Mouse (Mus musculus) heart, postnatal 14 days (tissue): ENCODE data around the gene Slc6a5. TPM values are rescaled to one million over a fixed set of nuclear protein-coding genes. Genes with fewer than 3 reads are reported as not detected.

Source experiments
- DNase-seq, 2 experiments: peaks; one replicate each; pipeline ENCODE4 v3.0.0; 2021 to 2022
- intact Hi-C: fragments of 180-260 bp; cut with DNase I; formaldehyde crosslinking; loops from one replicate; pipeline ENCODE4 v1.15.1; 2025
- long read RNA-seq, 2 experiments: library from polyadenylated mRNA; stranded (forward); transcript quantifications; one replicate each; pipeline ENCODE4 v2.0.0; 2021
- total RNA-seq, 2 experiments: library from RNA; stranded (reverse); gene quantifications; 2 replicates each; pipeline ENCODE4 v1.2.3; 2021

Gene Slc6a5
- not detected for total RNA-seq
- long read RNA-seq, experiment 1 = 0 reads
- long read RNA-seq, experiment 2 = 0 reads

DNA sequence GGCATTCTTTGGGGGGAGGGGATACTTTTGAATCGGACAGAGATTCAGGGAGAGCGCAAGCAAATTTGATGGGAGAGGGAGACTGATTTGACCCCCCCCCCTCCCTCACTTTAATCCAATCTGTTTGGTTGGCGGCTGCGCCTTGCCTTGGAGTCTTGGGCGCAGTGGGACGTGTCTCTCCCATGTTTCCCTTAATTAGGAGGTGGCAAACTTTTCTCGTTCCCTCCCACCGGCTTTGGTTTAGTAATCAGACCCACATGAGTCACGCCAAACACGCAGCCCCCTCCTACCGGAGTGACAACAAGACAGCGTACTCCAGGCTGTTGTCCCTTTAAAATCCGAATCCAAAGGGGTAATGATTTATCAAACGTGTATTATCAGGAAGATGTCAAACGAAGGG lies at the start of gene Slc6a5:
TSS of gene Slc6a5 (plus strand) at position 297 of the 400 bp plus-strand sequence.
- intact Hi-C loops = no loop called here
- DNase-seq = no peak

DNA sequence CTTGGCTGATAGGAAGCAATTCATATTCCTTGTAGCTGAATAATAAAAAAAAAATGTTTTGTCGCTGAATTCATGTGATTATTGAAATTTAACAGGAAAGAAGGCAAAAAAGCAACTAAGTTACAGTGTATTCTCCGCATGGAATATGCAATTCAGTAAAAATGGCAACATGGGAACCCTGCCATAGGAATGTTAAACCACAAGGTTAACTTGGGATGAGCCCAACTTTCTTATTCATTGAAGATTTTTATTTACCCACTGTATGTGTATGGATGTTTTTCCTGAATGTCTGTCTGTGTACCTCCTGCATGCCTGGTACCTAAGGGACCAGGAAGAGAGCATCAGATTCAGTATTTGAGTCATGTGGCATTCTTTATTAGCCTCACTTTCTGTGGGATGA lies 48.8 kb upstream of the Slc6a5 start:
- intact Hi-C loops = no loop called here
- DNase-seq = no peak

DNA sequence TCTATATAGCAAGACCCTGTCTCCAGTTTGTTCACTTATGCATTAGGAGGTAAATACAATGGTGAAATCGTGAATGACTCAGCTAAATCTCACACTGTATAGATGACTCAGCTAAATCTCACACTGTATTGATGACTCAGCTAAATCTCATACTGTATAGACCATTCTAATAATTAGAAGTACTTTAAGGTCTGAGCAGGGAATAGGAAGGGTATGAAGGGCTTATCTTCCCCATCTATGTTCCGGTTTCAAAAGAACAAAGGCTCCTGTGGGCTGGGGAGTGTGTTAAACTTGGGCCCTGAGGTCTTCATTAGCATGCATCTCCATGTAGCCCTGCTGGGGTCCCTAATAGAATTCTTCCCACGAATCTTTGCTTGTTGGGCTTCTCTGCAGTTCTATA lies 46.2 kb upstream of the Slc6a5 start:
- no peak for DNase-seq
- intact Hi-C loops = no loop called here

DNA sequence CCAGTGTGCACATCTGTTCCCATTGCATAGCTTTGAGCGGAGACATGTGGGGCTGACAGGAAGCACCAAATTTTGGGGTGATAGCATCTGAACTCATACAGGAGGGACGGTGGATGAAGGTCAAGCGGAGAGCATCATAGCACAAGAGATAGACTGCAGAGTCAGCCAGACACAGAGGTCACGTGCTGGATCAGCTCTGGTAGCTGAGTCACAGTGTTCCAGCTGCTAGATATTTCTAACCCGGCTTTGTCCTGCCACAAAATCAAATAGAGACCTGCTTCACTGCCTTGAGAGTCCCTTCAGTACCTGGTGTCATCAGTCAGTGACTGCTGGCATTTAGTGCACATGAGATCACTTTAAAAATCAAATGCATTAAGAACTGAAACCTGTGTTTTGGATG lies 40.3 kb upstream of the Slc6a5 start:
- DNase-seq = no peak
- intact Hi-C loops = no loop called here

DNA sequence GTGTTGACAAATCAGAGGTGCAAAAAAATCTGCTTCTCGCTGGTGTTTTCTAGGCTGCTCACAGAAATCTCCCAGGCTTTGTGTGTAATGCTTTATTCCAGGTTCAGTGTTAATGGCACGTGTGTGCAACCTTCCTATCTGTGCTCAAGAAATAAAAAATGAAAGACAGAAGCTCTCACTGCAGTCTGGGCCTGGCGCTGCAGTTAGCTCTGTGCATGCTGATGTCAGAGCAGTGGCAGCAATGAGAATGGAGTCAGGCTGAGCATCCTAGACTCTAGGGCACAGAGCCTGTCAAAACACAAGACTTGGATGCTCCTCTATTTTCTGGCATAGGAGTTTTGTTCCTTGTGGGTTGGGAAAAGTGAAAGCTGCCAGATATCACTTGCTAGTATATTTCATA lies 39.7 kb upstream of the Slc6a5 start:
- no peak for DNase-seq
- intact Hi-C loops = no loop called here

DNA sequence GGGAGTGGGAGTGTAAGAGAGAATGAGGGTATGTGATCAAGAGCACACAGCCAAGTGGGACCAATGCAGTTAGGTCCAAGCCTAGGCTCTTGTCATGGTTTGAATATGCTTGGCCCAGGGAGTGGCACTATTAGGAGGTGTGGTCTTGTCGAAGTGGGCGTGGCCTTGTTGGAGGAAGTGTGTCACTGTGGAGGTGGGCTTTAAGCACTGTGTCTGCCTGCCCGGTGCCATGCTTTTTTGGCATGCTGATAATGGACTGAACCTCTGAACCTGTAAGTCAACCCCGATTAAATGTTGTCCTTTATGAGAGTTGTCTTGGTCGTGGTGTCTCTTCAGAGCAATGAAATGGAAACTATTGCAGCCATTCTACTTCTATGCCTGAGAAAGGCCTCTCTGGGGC lies 32.6 kb upstream of the Slc6a5 start:
- DNase-seq = no peak
- intact Hi-C loops = loop anchor here (5.0 kb wide), 1 partner anchor 65 kb away; no protein-coding TSS in a partner anchor

DNA sequence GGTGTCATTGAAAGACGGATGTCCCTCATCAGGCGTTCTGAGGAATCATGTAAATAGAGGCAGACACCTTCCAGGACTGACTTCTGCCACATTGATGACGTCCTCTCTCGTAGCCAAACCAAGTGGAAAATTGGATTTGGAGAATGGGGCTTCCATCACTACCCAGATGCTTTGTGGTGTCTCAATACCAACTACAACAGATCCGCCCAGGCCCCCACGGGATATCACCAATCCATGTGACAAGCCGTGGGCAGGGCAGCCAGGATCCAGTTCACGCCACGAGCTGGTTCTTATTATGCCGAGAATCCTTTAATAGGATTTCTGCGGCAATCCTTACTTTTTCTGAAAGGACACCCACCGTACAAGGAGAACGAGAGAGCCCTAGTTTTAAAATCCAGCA lies 30.9 kb upstream of the Slc6a5 start:
- intact Hi-C loops = loop anchor here (5.0 kb wide), 1 partner anchor 67 kb away; no protein-coding TSS in a partner anchor

DNA sequence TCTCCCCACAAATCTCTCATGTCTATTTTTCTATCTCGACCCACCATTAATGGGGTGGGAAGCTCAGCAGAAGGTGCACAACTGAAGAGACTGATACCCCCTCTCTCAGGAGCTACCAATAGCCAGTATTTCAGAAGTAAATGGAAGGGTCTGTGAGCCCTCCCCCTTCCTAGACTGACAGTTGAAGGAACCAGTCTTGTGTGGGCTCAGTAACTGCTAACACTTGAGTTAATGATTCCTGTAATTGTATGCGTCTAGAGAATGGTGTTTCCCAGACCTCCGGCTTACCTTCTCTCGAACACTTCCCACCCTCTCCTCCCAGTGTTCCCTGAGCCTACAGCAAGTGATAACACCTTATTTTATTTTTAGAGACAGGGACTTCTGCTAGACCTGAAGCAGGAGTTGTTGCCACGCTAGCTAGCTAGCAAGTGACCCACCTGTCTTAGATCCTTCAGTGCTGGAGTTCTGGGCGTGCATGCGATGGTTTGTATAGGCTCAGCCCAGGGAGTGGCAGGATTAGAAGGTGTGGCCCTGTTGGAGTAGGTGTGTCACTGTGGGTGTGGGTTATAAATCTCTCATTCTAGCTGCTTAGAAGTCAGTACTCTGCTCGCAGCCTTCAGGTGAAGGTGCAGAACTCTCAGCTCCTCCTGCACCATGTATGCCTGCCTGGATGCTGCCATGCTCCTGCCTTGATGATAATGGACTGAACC lies 29.8 kb upstream of the Slc6a5 start:
- intact Hi-C loops = loop anchor here (5.0 kb wide), 1 partner anchor 68 kb away; no protein-coding TSS in a partner anchor
- no peak for DNase-seq

More for the DNA sequence above, 30.9 kb upstream of the Slc6a5 start:
- no peak for DNase-seq

DNA sequence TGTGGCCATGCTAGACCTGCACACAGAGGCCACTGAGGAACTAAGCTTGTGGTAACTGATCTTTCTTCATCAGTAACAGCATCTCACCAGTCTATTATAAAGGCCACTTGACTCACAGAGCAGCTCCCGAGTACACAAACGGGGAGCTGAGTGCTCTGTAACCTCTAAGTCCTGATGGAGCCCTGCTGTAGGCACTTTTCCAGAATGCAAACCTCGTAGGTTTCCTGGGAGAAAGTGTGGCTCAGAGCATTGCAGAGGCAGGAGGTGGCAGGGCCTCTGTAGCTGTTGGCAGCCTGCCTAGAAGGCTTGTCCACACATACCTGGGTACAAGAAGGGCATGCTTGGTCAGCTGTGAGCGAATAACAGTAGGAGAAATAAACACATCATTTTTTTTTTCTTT lies 27.7 kb upstream of the Slc6a5 start:
- peak in 1 of 2 experiments; percentile 5 for DNase-seq
- intact Hi-C loops = no loop called here

DNA sequence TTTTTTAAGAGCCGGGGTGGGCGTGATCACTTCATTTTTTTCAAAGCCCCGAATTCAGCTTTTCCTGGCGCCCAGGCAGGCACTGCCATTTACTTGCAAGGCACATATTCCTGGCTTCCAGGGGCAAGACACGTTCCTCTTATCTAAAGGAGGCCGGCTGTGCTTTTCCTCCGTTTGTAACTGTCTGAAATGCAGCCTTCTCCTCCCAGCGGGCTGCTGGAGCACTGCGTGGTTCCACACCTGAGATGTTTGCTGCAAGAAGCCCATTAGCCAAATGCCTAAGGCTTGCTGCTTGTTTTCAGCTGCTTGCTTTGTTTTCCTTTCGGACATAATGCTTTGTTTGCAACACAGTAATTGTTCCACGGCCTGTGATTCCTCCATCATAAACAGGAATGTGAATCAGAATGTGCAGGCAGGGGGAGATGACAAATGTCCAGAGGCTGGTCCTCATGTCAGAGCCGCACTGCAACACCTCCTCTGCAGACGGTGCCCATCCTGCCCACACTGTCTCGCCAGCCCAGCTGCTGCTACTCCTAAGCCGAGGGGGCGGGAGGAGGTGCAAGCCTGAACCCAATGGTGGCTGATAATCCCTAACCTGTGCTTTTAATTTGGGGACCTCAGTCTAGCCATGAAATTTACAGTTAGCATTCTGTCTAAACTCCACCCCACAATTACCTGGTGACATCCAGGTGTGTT lies 27.1 kb upstream of the Slc6a5 start:
- intact Hi-C loops = no loop called here
- no peak for DNase-seq

DNA sequence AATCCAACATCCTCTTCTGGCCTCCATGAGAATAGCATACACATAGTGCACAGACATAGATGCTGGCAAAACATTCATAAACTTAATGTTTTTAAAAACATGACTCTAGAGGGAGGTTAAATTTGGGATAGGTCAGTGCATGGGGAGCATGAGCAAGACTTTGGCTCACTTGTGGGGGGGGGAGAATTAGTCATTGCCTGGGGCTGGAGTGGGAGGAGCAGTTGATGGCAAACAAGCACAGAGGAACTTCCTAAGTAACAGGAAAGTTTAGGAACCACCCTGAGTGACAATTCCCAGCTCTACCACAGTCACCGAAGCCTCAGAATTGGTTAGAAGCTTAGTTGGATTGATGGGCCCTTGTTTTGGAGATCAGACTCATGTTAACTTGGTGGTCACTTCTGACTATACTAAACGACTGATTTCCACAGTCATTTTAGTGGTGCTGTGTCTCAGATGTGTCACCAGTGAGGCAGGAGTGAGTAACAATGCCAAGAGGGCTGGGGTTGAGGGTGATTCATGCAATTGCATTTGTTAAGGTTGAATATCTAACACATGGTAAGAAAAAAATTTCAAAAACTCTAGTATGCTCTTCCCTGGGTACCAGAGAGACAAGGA lies 22.1 kb upstream of the Slc6a5 start:
- intact Hi-C loops = no loop called here
- no peak for DNase-seq

DNA sequence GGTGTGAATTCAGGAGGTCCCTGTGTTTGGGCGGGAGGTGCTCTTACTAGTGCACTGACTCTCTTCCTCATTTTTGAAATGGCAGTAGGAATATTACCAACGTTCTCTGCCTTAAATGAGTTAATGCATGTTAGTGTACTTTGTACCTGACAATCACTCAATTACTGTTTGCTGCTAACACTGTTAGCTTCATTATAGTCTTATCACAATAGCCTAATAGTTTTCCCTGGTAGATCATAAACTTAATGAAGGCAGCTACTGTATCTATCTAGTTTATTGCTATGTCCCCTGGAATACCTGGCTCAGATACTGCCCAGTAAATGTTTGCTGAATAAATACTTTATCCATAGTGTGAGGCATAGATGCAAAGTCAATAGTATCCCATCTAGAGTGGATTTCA lies 15.2 kb upstream of the Slc6a5 start:
- intact Hi-C loops = no loop called here
- DNase-seq = no peak

DNA sequence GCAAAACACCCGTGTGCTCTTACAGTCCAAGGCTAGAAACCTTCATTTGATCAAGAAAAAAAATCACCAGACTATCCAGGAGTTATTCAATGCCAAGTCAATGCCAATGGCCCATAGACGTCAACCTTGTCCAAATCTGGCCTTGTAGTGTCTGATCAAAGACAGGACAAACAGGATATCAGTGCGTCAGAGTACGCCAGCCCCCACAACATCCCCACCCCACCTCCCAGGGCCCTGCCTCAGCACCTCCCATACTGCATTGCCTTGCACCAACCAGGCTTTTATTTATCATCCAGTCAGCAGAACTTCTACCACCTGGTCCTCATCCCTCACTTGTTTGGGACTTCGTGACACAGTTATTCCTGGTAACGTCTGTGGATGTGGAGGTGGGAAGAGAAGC lies 14.7 kb upstream of the Slc6a5 start:
- no peak for DNase-seq
- intact Hi-C loops = no loop called here

DNA sequence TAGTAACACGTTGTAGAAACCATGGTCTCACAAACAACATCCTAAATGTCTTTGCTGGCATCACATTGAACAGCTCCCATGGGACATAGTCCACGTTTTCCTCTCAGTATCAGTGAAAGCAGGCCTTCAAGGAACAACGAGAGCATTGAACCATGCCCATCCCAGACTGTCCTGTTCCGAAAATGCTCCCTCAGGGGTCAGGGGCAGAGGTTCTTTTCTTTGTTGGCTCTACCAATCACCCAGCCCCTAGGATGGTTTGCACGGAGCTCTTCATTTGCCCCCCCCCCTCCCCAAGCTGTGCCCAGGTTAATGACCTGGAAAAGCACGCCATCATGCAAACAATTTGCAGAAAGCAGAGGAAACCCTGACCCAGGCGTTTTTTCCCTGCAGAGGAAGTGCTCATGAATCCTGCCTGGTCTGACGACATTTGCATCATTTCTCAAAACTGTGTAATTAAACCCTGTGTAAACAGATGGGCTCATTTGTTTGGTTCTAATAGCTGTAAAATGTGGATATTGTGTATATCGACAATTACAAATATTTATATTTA lies 7.9 kb upstream of the Slc6a5 start:
- intact Hi-C loops = no loop called here

DNA sequence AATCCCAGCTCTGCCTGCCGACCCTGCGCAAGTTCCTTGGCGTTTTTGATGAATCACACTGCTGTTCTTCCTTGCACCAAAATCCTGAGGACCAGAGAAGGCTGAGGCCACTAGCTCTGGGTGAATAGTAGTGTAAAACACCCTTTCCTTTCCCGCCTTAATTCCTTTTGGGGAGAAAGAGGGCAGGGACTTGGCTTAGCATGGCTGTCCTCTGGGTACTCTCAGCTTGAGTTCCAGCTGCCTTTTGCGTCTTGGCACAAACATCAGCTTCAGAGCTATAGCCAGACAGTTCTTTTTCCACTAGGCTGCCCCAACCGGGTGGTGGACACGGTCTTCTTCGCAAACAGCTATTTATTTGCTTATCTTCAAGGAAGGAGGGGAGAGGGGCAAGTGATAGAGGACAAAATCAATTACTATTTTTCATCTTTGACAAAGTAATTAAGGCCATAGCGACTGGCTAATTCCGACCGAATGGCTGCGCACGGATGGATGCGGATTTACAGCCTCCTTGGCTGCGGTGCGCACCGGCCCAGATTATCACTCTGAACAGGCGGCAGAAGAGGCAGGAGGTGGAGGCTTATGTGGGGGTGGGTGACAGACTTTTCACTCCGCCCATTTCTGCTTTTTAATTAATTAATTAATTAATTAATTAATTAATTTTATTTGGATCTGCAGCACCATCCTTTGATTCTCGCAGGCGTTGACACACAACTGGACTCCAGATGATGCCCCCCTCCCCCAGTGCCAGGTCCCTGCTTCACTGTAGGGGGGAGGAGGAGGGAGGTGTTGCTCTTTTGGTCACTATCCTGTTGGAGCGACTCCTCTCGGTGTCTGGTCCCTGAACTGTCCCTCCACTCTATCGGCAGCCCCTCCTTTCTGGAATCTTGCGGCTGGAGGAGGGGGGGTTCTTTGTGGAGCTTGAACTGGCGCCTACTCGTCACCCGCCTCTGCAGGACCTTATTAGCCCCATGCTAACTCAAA lies 2.5 kb upstream of the Slc6a5 start:
- intact Hi-C loops = no loop called here
- no peak for DNase-seq

More for the DNA sequence above, 7.9 kb upstream of the Slc6a5 start:
- no peak for DNase-seq

DNA sequence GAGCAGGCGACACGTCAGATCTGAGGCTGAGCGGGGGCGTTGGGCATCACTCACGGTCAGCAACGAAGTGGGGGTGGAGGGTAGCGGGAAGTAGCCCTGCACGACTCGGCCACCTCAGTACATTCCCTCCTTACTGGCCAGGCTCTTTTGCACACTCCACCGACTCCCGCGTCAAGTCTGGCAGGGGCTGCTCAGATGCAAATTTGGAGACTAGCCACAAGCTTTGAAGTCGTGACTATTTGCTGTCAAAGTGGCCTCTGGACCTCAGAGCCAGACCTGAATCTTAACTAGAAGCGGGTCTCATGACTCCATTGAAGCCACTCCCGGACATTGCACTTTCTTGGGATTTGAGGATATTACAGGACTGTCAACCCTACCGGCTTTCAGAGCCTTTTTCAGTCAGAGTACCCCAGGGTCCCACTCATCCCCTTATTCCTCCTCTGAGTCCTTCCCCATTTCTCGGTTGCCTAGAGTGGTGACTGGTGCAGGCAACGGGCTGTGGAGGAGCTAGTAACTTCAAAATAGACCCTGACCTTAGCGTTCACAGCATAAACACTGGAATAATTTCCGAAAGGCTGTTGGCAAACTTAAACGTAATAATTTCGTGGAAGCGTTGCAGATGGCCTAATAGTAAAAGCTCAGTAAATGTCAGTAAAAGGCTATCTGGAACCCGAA lies 1.6 kb upstream of the Slc6a5 start:
- no peak for DNase-seq
- intact Hi-C loops = no loop called here

DNA sequence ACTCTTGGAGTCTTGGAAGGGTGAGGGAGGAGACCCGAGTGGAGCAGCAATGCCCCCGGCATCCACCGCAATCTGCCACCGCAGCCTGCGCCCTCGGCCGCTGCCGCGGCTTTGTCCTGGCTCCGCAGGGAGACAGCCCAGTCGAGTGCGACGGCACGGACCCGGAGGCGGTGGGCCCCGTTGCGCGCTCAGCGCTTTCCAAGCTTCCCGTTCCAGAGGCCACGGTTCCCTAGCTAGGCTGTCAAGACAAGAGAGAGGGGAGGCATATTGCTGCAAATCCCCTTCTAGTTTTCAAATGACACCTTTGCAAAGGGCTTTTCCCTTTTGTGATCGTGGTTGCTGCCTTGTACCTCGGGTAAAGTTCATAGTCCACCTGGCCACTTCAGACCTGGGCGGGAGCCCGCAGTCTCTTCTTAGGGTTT lies 945 bp upstream of the Slc6a5 start:
- intact Hi-C loops = no loop called here
- DNase-seq = no peak

DNA sequence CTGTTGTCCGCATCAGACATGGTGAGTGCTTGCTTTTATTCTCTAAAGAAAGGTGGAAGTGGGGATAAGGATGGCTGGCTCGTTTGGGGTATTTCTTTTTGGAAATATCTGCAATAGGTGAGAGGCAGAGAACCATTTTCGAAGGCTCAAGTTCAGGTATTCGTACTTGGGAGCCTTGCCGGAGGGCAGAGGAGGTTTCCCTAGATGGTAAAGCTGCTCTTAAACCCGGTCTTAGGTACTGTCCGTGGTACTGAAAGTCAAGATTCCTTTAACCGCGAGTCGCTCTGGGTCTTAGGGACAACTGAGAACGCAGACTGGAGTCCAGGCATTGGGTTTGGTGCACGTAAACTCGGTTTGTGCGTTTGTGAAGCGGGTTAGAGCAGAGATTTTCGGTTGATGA lies 415 bp downstream of the Slc6a5 start:
- DNase-seq = peak in 1 of 2 experiments; percentile 26

DNA sequence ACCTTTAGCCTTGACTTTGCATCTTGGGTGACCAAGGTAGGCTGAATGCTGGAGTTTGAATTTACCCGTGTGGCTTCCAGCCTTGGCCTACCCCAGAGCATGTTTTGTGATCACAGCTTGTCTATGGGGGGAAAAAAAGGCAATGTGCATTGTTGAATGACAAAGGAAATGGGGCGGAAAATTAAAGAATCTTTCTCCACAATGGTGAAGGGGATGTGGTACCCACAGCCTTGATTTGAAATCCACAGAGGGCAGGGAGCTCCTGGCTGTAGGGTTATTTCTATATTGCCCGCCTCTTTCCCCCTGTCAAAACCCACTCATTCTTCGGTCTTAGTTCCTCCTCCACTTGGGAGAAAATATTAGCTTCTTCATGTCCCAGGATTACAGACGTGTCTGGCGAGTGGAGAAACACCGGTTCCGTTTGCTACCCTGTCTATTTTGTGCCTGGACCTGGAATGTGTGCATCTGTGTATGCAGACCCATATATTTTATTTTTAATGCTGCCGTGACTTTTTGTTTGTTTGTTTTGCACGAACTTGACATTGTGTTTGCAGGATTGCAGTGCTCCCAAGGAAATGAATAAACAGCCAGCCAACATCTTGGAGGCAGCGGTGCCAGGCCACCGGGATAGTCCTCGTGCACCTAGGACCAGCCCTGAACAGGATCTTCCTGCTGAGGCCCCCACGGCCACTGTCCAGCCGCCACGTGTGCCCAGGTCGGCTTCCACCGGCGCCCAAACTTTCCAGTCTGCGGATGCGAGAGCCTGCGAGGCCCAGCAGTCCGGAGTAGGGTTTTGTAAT lies 1.4 kb downstream of the Slc6a5 start:
- no peak for DNase-seq
- intact Hi-C loops = no loop called here

More for the DNA sequence above, 415 bp downstream of the Slc6a5 start:
- intact Hi-C loops = no loop called here
